In genomic region chr5:137000612-137001011, GRCm38 (mm10) we compare ENCODE assay signal across 17 mouse cellular contexts. TPM values are rescaled to one million over a fixed set of nuclear protein-coding genes. Genes with fewer than 3 reads are reported as not detected.
DNase-seq lines count a peak whose midpoint lies in the region; ATAC-seq and TF ChIP-seq lines count a peak whose summit lies in the region.
"Had no signal": no experiment of that assay in that cellular context is flagged by ENCODE, and none has a peak within 500 bp of the region (broad histone marks: within the 10 kb centered on the region; RNA-seq: fewer than 3 reads in every experiment).

No protein-coding gene starts in this region.

- peaks cover 10% of the 10 kb centered on the region for H3K36me3 ChIP-seq in forebrain, embryonic 10.5 days (replicated peaks)
- H3K36me3 ChIP-seq in forebrain, embryonic 15.5 days = peaks cover 10% of the 10 kb centered on the region
- H3K36me3 ChIP-seq in liver, embryonic 12.5 days = peaks cover 7% of the 10 kb centered on the region
- H3K36me3 ChIP-seq in liver, postnatal 0 days (replicated peaks; ENCODE audit: insufficient read depth, low read length) = no peaks in the 10 kb centered on the region
- peaks cover 2% of the 10 kb centered on the region for H3K36me3 ChIP-seq in ES-E14 (ENCODE audit: control insufficient read depth, insufficient read depth, low read length, poor library complexity, severe bottlenecking)
- H3K36me3 ChIP-seq in limb, embryonic 11.5 days (ENCODE audit: control insufficient read depth, insufficient read depth, low read length) = 0 out of 2 replicates have a peak, but pooled peaks cover 2% of the 10 kb centered on the region
- H3K36me3 ChIP-seq in heart, embryonic 10.5 days = peaks cover 8% of the 10 kb centered on the region

- in situ Hi-C loops in ES-E14 (cut with MboI; ENCODE audit: low sequenced_read_pairs in 2 of 2, unreplicated experiment in 2 of 2) = no loop called here

- peaks cover 19% of the 10 kb centered on the region for H3K4me1 ChIP-seq in forebrain, embryonic 10.5 days
- H3K4me1 ChIP-seq in forebrain, embryonic 15.5 days = no peaks in the 10 kb centered on the region
- peaks cover 23% of the 10 kb centered on the region for H3K4me1 ChIP-seq in liver, embryonic 12.5 days
- no peaks in the 10 kb centered on the region for H3K4me1 ChIP-seq in liver, postnatal 0 days (ENCODE audit: insufficient read depth)
- peaks cover 2 to 6% of the 10 kb centered on the region in 2 experiments; a peak in 3 of 4 replicates for H3K4me1 ChIP-seq in ES-E14 (ENCODE audit: control insufficient read depth in 2 of 2, insufficient read depth in 2 of 2, low read length in 2 of 2, poor library complexity in 1 of 2)
- H3K4me1 ChIP-seq in limb, embryonic 11.5 days (ENCODE audit: control insufficient read depth, insufficient read depth, low read length) = 0 out of 2 replicates have a peak, but pooled peaks cover 2% of the 10 kb centered on the region
- peaks cover 17% of the 10 kb centered on the region for H3K4me1 ChIP-seq in heart, embryonic 10.5 days

- no peak overlapping the region for H3K4me3 ChIP-seq in forebrain, embryonic 10.5 days
- H3K4me3 ChIP-seq in forebrain, embryonic 15.5 days = no peak overlapping the region
- no peak overlapping the region for H3K4me3 ChIP-seq in liver, embryonic 12.5 days
- H3K4me3 ChIP-seq in liver, postnatal 0 days (ENCODE audit: low read depth, low read length) = no peak overlapping the region
- H3K4me3 ChIP-seq in ES-E14 (ENCODE audit: insufficient read depth in 1 of 2, low read depth in 1 of 2, low read length in 2 of 2, poor library complexity in 1 of 2, severe bottlenecking in 1 of 2) = peak overlapping the region; percentile 43 to 61
- H3K4me3 ChIP-seq in limb, embryonic 11.5 days (ENCODE audit: low read depth, low read length) = no peak overlapping the region
- H3K4me3 ChIP-seq in heart, embryonic 10.5 days = no peak overlapping the region
- H3K4me3 ChIP-seq: heart, adult 2 months; limb, embryonic 13.5 days had no signal

- H3K9me3 ChIP-seq in forebrain, embryonic 10.5 days = no peaks in the 10 kb centered on the region
- no peaks in the 10 kb centered on the region for H3K9me3 ChIP-seq in forebrain, embryonic 15.5 days
- H3K9me3 ChIP-seq in liver, embryonic 12.5 days (replicated peaks) = no peaks in the 10 kb centered on the region
- no peaks in the 10 kb centered on the region for H3K9me3 ChIP-seq in liver, postnatal 0 days (ENCODE audit: low read length)
- H3K9me3 ChIP-seq in ES-E14 (ENCODE audit: control insufficient read depth, insufficient read depth, low read depth, low read length) = no peaks in the 10 kb centered on the region
- no peaks in the 10 kb centered on the region for H3K9me3 ChIP-seq in limb, embryonic 11.5 days (ENCODE audit: control insufficient read depth, low read length)
- H3K9me3 ChIP-seq in heart, embryonic 10.5 days = no peaks in the 10 kb centered on the region
- H3K9me3 ChIP-seq: limb, embryonic 13.5 days had no signal

- no peak for TF ChIP-seq CTCF in liver, postnatal 0 days (IDR thresholded peaks at IDR 0.05; ENCODE audit: low read depth)

- no peak overlapping the region for H3K9ac ChIP-seq in forebrain, embryonic 15.5 days (replicated peaks)
- no peak overlapping the region for H3K9ac ChIP-seq in liver, embryonic 12.5 days
- no peak overlapping the region for H3K9ac ChIP-seq in liver, postnatal 0 days (replicated peaks)
- H3K9ac ChIP-seq in ES-E14 (ENCODE audit: insufficient read depth, low read depth, low read length, poor library complexity, severe bottlenecking) = peak overlapping the region; percentile 64; the same call in 1 of the 2 replicates
- H3K9ac ChIP-seq in limb, embryonic 11.5 days (ENCODE audit: low read length) = no peak overlapping the region
- H3K9ac ChIP-seq: limb, embryonic 13.5 days had no signal

- intact Hi-C loops in gastrocnemius, postnatal 14 days (cut with DNase I; ENCODE audit: low total_unique reads) = no loop called here

- peak; percentile 24 for DNase-seq in forebrain, embryonic 10.5 days (ENCODE audit: extremely low spot score, low spot score)
- DNase-seq in liver, postnatal 0 days = no peak
- no peak for DNase-seq in ES-E14 (ENCODE audit: low read depth, low spot score)
- peak; percentile 49 for DNase-seq in limb, embryonic 11.5 days (ENCODE audit: low spot score)
- no peak for DNase-seq in gastrocnemius, postnatal 14 days
- no peak for DNase-seq in heart, embryonic 10.5 days (ENCODE audit: low spot score)
- DNase-seq: adrenal gland, postnatal 10 days; B cell, adult 2 months; cerebellum, postnatal 14 days; heart, adult 2 months; kidney, adult 9 months; lung, postnatal 4 days had no signal

- H3K27me3 ChIP-seq in forebrain, embryonic 10.5 days (ENCODE audit: poor library complexity, severe bottlenecking) = no peaks in the 10 kb centered on the region
- no peaks in the 10 kb centered on the region for H3K27me3 ChIP-seq in forebrain, embryonic 15.5 days
- no peaks in the 10 kb centered on the region for H3K27me3 ChIP-seq in liver, embryonic 12.5 days (replicated peaks)
- no peaks in the 10 kb centered on the region for H3K27me3 ChIP-seq in liver, postnatal 0 days (ENCODE audit: insufficient read depth, low read length)
- no peaks in the 10 kb centered on the region for H3K27me3 ChIP-seq in limb, embryonic 11.5 days (ENCODE audit: control insufficient read depth, insufficient read depth, low read length)
- no peaks in the 10 kb centered on the region for H3K27me3 ChIP-seq in heart, embryonic 10.5 days (ENCODE audit: insufficient read depth, poor library complexity, severe bottlenecking)
- H3K27me3 ChIP-seq: limb, embryonic 13.5 days; Patski had no signal

- no peak for TF ChIP-seq EP300 in liver, postnatal 0 days (IDR thresholded peaks at IDR 0.05; ENCODE audit: low read depth)

- 83% methylated on average over 2 of the region's 2 CpGs for WGBS in forebrain, embryonic 10.5 days
- 89% methylated on average over 2 of the region's 2 CpGs for WGBS in forebrain, embryonic 15.5 days
- 74% methylated on average over 2 of the region's 2 CpGs for WGBS in liver, embryonic 12.5 days (ENCODE audit: insufficient replicate concordance)
- WGBS in liver, postnatal 0 days (ENCODE audit: insufficient replicate concordance) = 82% methylated on average over 2 of the region's 2 CpGs
- WGBS in limb, embryonic 11.5 days = 87% methylated on average over 2 of the region's 2 CpGs
- WGBS in heart, embryonic 10.5 days = 83% methylated on average over 2 of the region's 2 CpGs

- no peak for ATAC-seq in forebrain, embryonic 15.5 days (replicated peaks)
- ATAC-seq in liver, embryonic 12.5 days = no peak
- no peak for ATAC-seq in liver, postnatal 0 days
- no peak for ATAC-seq in limb, embryonic 11.5 days (ENCODE audit: insufficient number of reproducible peaks, low FRiP score, low TSS enrichment, low read depth)
- ATAC-seq: Patski had no signal

- H3K4me2 ChIP-seq in forebrain, embryonic 15.5 days (replicated peaks) = no peak overlapping the region
- peak overlapping the region; percentile 33 for H3K4me2 ChIP-seq in liver, embryonic 12.5 days
- no peak overlapping the region for H3K4me2 ChIP-seq in liver, postnatal 0 days (ENCODE audit: low read depth, low read length)
- H3K4me2 ChIP-seq in limb, embryonic 11.5 days (ENCODE audit: low read depth, severe bottlenecking) = no peak overlapping the region
- H3K4me2 ChIP-seq: limb, embryonic 13.5 days had no signal

- no peak overlapping the region for H3K27ac ChIP-seq in forebrain, embryonic 10.5 days
- no peak overlapping the region for H3K27ac ChIP-seq in forebrain, embryonic 15.5 days (replicated peaks)
- H3K27ac ChIP-seq in liver, embryonic 12.5 days = no peak overlapping the region
- H3K27ac ChIP-seq in liver, postnatal 0 days (ENCODE audit: low read depth) = no peak overlapping the region
- H3K27ac ChIP-seq in ES-E14 (ENCODE audit: insufficient read depth, low read depth, low read length, poor library complexity, severe bottlenecking) = peak overlapping the region; percentile 34; the same call in 1 of the 2 replicates
- H3K27ac ChIP-seq in limb, embryonic 11.5 days (replicated peaks; ENCODE audit: low read depth, low read length) = no peak overlapping the region
- no peak overlapping the region for H3K27ac ChIP-seq in heart, embryonic 10.5 days
- H3K27ac ChIP-seq: heart, adult 2 months; limb, embryonic 13.5 days had no signal

RNA-seq across cellular contexts. Expression of gene Znhit1, which starts 12.8 kb away (rescaled TPM):
- 102 and 107 TPM in 2 replicates for polyA plus RNA-seq in forebrain, embryonic 10.5 days (2016; fragmentation: Nextera tagmentation; extraction: Ambion mirVana)
- 123 and 129 TPM in 2 replicates for polyA plus RNA-seq in forebrain, embryonic 15.5 days (2015; fragmentation: Nextera tagmentation; extraction: Ambion mirVana)
- 67.0 and 68.7 TPM in 2 replicates for polyA plus RNA-seq in liver, embryonic 12.5 days (2016; fragmentation: Nextera tagmentation; extraction: Ambion mirVana)
- polyA plus RNA-seq in liver, postnatal 0 days (2015; fragmentation: Nextera tagmentation; extraction: Ambion mirVana) = 44.1 and 47.2 TPM in 2 replicates
- total RNA-seq in ES-E14 (2012; rRNA removed) = 41.2 and 46.0 TPM in 2 replicates
- polyA plus RNA-seq in limb, embryonic 11.5 days (2014; fragmentation: Nextera tagmentation; extraction: Ambion mirVana) = 104 and 114 TPM in 2 replicates
- 10 to 100 TPM; 49.2 to 51.1 TPM for total RNA-seq in gastrocnemius, postnatal 14 days (2021)
- polyA plus RNA-seq in heart, embryonic 10.5 days (2016; fragmentation: Nextera tagmentation; extraction: Ambion mirVana) = 92.7 and 103 TPM in 2 replicates

RNA-seq across cellular contexts. Expression of gene Plod3, which starts 13.8 kb away (rescaled TPM):
- 35.7 and 40.7 TPM in 2 replicates for polyA plus RNA-seq in forebrain, embryonic 10.5 days (2016; fragmentation: Nextera tagmentation; extraction: Ambion mirVana)
- 28.8 and 35.6 TPM in 2 replicates for polyA plus RNA-seq in forebrain, embryonic 15.5 days (2015; fragmentation: Nextera tagmentation; extraction: Ambion mirVana)
- 17.3 and 22.1 TPM in 2 replicates for polyA plus RNA-seq in liver, embryonic 12.5 days (2016; fragmentation: Nextera tagmentation; extraction: Ambion mirVana)
- 7.6 and 8.8 TPM in 2 replicates for polyA plus RNA-seq in liver, postnatal 0 days (2015; fragmentation: Nextera tagmentation; extraction: Ambion mirVana)
- total RNA-seq in ES-E14 (2012; rRNA removed) = 155 and 201 TPM in 2 replicates
- polyA plus RNA-seq in limb, embryonic 11.5 days (2014; fragmentation: Nextera tagmentation; extraction: Ambion mirVana) = 26.4 and 32.6 TPM in 2 replicates
- total RNA-seq in gastrocnemius, postnatal 14 days (2021) = 10 to 100 TPM; 21.8 to 24.3 TPM
- polyA plus RNA-seq in heart, embryonic 10.5 days (2016; fragmentation: Nextera tagmentation; extraction: Ambion mirVana) = 44.4 and 50.7 TPM in 2 replicates

RNA-seq across cellular contexts. Expression of gene Vgf, which starts 25.6 kb away (rescaled TPM):
- polyA plus RNA-seq in forebrain, embryonic 10.5 days (2016; fragmentation: Nextera tagmentation; extraction: Ambion mirVana) = 0.35 TPM in 1 of 2 replicates, not detected in the other
- 4.0 and 4.4 TPM in 2 replicates for polyA plus RNA-seq in forebrain, embryonic 15.5 days (2015; fragmentation: Nextera tagmentation; extraction: Ambion mirVana)
- polyA plus RNA-seq in liver, embryonic 12.5 days (2016; fragmentation: Nextera tagmentation; extraction: Ambion mirVana) = not detected in 2 replicates
- polyA plus RNA-seq in liver, postnatal 0 days (2015; fragmentation: Nextera tagmentation; extraction: Ambion mirVana) = not detected in 2 replicates
- total RNA-seq in ES-E14 (2012; rRNA removed) = 32.2 and 45.6 TPM in 2 replicates
- polyA plus RNA-seq in limb, embryonic 11.5 days (2014; fragmentation: Nextera tagmentation; extraction: Ambion mirVana) = not detected in 2 replicates
- not detected for total RNA-seq in gastrocnemius, postnatal 14 days (2021)
- not detected in 2 replicates for polyA plus RNA-seq in heart, embryonic 10.5 days (2016; fragmentation: Nextera tagmentation; extraction: Ambion mirVana)
- total RNA-seq: heart, adult 2 months; heart, postnatal 25 days had no signal

RNA-seq across cellular contexts. Expression of gene Cldn15, which starts 34.2 kb away (rescaled TPM):
- 0.35 and 0.52 TPM in 2 replicates for polyA plus RNA-seq in forebrain, embryonic 10.5 days (2016; fragmentation: Nextera tagmentation; extraction: Ambion mirVana)
- polyA plus RNA-seq in forebrain, embryonic 15.5 days (2015; fragmentation: Nextera tagmentation; extraction: Ambion mirVana) = 0.10 and 0.28 TPM in 2 replicates
- polyA plus RNA-seq in liver, embryonic 12.5 days (2016; fragmentation: Nextera tagmentation; extraction: Ambion mirVana) = 2.2 TPM in 2 replicates
- 6.7 and 7.0 TPM in 2 replicates for polyA plus RNA-seq in liver, postnatal 0 days (2015; fragmentation: Nextera tagmentation; extraction: Ambion mirVana)
- total RNA-seq in ES-E14 (2012; rRNA removed) = 0.94 and 1.4 TPM in 2 replicates
- polyA plus RNA-seq in limb, embryonic 11.5 days (2014; fragmentation: Nextera tagmentation; extraction: Ambion mirVana) = 0.08 TPM in 1 of 2 replicates, not detected in the other
- total RNA-seq in gastrocnemius, postnatal 14 days (2021) = 1 to 10 TPM; 2.0 to 2.1 TPM
- 0.50 and 0.69 TPM in 2 replicates for polyA plus RNA-seq in heart, embryonic 10.5 days (2016; fragmentation: Nextera tagmentation; extraction: Ambion mirVana)

RNA-seq across cellular contexts. Expression of gene Ap1s1, which starts 45.3 kb away (rescaled TPM):
- 195 and 198 TPM in 2 replicates for polyA plus RNA-seq in forebrain, embryonic 10.5 days (2016; fragmentation: Nextera tagmentation; extraction: Ambion mirVana)
- 248 and 257 TPM in 2 replicates for polyA plus RNA-seq in forebrain, embryonic 15.5 days (2015; fragmentation: Nextera tagmentation; extraction: Ambion mirVana)
- 119 and 121 TPM in 2 replicates for polyA plus RNA-seq in liver, embryonic 12.5 days (2016; fragmentation: Nextera tagmentation; extraction: Ambion mirVana)
- 57.9 and 60.7 TPM in 2 replicates for polyA plus RNA-seq in liver, postnatal 0 days (2015; fragmentation: Nextera tagmentation; extraction: Ambion mirVana)
- 76.4 and 112 TPM in 2 replicates for total RNA-seq in ES-E14 (2012; rRNA removed)
- 135 and 145 TPM in 2 replicates for polyA plus RNA-seq in limb, embryonic 11.5 days (2014; fragmentation: Nextera tagmentation; extraction: Ambion mirVana)
- total RNA-seq in gastrocnemius, postnatal 14 days (2021) = 10 to 100 TPM; 24.3 to 26.0 TPM
- polyA plus RNA-seq in heart, embryonic 10.5 days (2016; fragmentation: Nextera tagmentation; extraction: Ambion mirVana) = 177 and 178 TPM in 2 replicates

Comparison
In these comparisons a context has a peak if more than half of its experiments do, and no peak if none do; other contexts are left out.
1. DNase-seq: peak in forebrain, embryonic 10.5 days (single experiment) and limb, embryonic 11.5 days (single experiment); none in liver, postnatal 0 days (single experiment), ES-E14 (single experiment), gastrocnemius, postnatal 14 days (single experiment) and heart, embryonic 10.5 days (single experiment).
2. H3K4me3 ChIP-seq: peak in ES-E14 (2 of 2); none in forebrain, embryonic 10.5 days (single experiment), forebrain, embryonic 15.5 days (single experiment), liver, embryonic 12.5 days (single experiment), liver, postnatal 0 days (single experiment), limb, embryonic 11.5 days (single experiment) and heart, embryonic 10.5 days (single experiment).